Mouse (Mus musculus): ENCODE data around the gene Gpr157. TPM values are rescaled to one million over a fixed set of nuclear protein-coding genes. Genes with fewer than 3 reads are reported as not detected.

The Gpr157 gene
- polyA plus RNA-seq, 1 experiment from 2014 or later: 0.18 TPM

DNA sequence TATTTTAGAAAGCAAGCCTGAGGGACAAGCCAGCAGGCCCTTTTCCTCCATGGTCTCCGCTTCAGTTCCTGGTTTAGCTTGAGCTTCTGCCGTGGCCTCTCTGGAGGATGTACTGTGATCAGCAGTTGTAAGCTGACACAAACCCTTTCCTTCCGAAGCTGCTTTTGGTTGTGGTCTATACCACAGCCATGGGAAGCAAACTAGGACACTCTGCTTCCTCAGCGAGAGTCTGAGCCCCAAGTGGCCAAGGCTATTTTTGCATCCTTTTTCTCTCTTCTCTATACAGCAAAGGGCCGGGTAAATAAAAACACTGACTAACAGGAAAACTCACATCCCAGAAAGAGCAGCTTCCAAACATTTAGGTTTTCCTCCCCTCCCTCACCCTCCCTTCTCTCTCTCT, 30.1 kb downstream of the Gpr157 start:
- Histone ChIP-seq H3K4me1 (peaks cover 16% of the 10 kb centered on the region), H3K4me2 (no peak overlapping the region), H3K27me3 (replicated peaks) (peaks cover under 1% of the 10 kb centered on the region), H3K27ac (no peak overlapping the region), H3K9me3 (replicated peaks) (no peaks in the 10 kb centered on the region), H3K36me3 (no peaks in the 10 kb centered on the region), H3K9ac (no peak overlapping the region), H3K4me3 (no peak overlapping the region)
- ATAC-seq: no peak
- 13% methylated on average over 5 of the region's 5 CpGs for WGBS (ENCODE audit: insufficient replicate concordance)

- H3K36me3 ChIP-seq: no peaks in the 10 kb centered on the region
- WGBS (ENCODE audit: insufficient replicate concordance): 39% methylated on average over 6 of the region's 6 CpGs
- H3K4me1 ChIP-seq: peaks cover 16% of the 10 kb centered on the region; the same call in 1 of the 2 replicates
- no peak overlapping the region for H3K27ac ChIP-seq
- H3K9me3 ChIP-seq (replicated peaks): no peaks in the 10 kb centered on the region
- no peak overlapping the region for H3K9ac ChIP-seq
- peaks cover 2% of the 10 kb centered on the region for H3K27me3 ChIP-seq (replicated peaks)
- no peak overlapping the region for H3K4me2 ChIP-seq
- no peak for ATAC-seq
- H3K4me3 ChIP-seq: no peak overlapping the region
Observed at GRCm38 (mm10) chr4:150118163-150118562, 31.0 kb downstream of the Gpr157 start.

- no peak for ATAC-seq
- Histone ChIP-seq H3K4me1 (peaks cover 16% of the 10 kb centered on the region; the same call in 1 of the 2 replicates), H3K4me2 (peak within 1 kb of the TSS; percentile 31), H3K9ac (no peak within 1 kb of the TSS), H3K9me3 (replicated peaks) (no peaks in the 10 kb centered on the region), H3K27ac (no peak within 1 kb of the TSS), H3K4me3 (no peak within 1 kb of the TSS), H3K36me3 (no peaks in the 10 kb centered on the region), H3K27me3 (replicated peaks) (peaks cover 2% of the 10 kb centered on the region)
- WGBS (ENCODE audit: insufficient replicate concordance): 9% methylated on average over 15 of the region's 15 CpGs
Observed at GRCm38 (mm10) chr4:150119055-150119454, 31.9 kb downstream of the Gpr157 start, which contains the start of gene Slc2a5. Slc2a5 (plus strand) TSS chr4:150119283.

DNA sequence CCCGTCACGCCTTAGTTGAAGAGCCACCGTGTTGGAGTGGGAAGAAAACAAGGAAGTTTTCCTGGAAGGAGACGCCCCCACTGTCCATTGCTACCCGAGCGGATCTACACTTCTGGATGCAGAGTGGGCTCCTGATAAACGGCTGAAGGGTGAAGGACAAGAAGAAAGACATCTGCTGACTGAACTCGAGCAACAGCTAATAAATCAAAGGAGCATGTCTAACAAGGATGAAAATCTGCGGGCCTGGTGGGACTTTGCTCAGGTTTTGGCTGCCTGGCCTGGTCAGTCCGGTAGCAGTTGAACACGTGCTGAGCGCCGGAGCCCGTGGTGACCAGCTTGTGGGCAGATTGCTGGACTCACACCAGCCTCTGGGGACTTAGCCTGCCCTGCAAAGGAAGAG, 32.5 kb downstream of the Gpr157 start:
- Histone ChIP-seq H3K4me2 (peak overlapping the region; percentile 31; the same call in 1 of the 2 replicates), H3K27me3 (replicated peaks) (peaks cover 2% of the 10 kb centered on the region), H3K9me3 (replicated peaks) (no peaks in the 10 kb centered on the region), H3K27ac (no peak overlapping the region), H3K9ac (no peak overlapping the region), H3K4me3 (no peak overlapping the region), H3K4me1 (peaks cover 16% of the 10 kb centered on the region; the same call in 1 of the 2 replicates), H3K36me3 (no peaks in the 10 kb centered on the region)
- ATAC-seq: no peak
- 62% methylated on average over 14 of the region's 14 CpGs for WGBS (ENCODE audit: insufficient replicate concordance)

DNA sequence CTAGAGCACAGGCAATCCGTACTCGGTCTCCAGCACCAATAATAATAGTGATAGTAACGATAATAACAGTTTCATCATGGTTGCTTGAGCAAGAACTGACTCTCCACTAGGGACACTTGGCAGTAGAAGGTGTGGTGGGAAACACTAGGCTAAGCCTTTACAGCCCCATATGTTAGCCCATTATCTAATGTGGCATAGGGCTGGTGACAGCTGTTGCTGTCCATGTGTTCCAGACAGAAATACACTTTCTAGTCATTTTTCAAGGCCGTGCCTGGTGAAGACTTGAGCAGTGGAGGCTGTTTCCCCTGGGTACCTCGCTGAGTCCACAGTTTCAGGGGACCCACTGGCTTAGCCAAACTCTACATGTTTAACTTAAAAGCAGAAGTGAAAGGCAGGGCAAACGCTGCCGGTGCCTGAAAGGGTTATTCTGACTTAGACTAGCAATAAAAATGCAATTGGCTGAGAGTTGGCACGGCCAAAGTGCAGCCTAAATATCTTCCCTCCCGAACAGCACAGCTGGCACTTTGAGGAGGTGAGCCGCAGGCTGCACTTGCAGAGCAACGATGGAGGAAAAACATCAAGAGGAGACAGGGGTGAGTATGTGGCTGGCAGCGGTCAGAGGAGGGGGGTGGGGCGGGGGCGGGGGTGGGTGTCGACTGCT, 33.1 kb downstream of the Gpr157 start:
- Histone ChIP-seq H3K27me3 (replicated peaks) (peaks cover 2% of the 10 kb centered on the region), H3K4me3 (no peak overlapping the region), H3K4me2 (no peak overlapping the region), H3K27ac (no peak overlapping the region), H3K9me3 (replicated peaks) (no peaks in the 10 kb centered on the region), H3K36me3 (no peaks in the 10 kb centered on the region), H3K4me1 (peaks cover 16% of the 10 kb centered on the region; the same call in 1 of the 2 replicates), H3K9ac (no peak overlapping the region)
- ATAC-seq: no peak
- 28% methylated on average over 15 of the region's 15 CpGs for WGBS (ENCODE audit: insufficient replicate concordance)

GRCm38 (mm10) chr4:150121430-150121829, 34.3 kb downstream of the Gpr157 start:
- Histone ChIP-seq H3K9ac (no peak overlapping the region), H3K9me3 (replicated peaks) (no peaks in the 10 kb centered on the region)
- ATAC-seq: no peak

DNA sequence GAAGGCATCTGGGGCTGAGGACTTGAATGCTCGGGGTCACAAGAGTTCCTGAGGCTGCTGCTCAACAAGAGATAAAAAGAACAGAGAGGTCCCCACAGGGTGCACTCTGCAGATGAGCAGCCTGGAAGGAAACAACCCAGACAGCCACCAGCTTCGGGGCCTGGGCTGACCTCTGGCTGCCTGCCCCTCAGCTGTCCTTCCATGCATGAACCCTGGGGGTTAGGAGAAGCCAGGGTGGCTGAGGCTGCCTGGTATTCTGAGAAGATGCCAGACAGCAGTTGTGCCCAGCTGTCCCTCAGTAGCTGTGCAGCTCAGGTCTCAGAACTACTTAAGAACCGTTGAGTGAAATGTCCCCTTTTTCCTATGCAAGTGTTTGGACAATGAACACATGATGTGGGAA, 35.3 kb downstream of the Gpr157 start:
- Histone ChIP-seq H3K4me1 (peaks cover 16% of the 10 kb centered on the region; the same call in 1 of the 2 replicates), H3K4me2 (no peak overlapping the region), H3K36me3 (no peaks in the 10 kb centered on the region), H3K27me3 (replicated peaks) (peaks cover 2% of the 10 kb centered on the region; the same call in 1 of the 2 replicates), H3K27ac (no peak overlapping the region), H3K4me3 (no peak overlapping the region), H3K9me3 (replicated peaks) (no peaks in the 10 kb centered on the region), H3K9ac (no peak overlapping the region)
- WGBS (ENCODE audit: insufficient replicate concordance): 24% methylated on average over 3 of the region's 3 CpGs
- no peak for ATAC-seq

More at GRCm38 (mm10) chr4:150121430-150121829, 34.3 kb downstream of the Gpr157 start:
- 60% methylated on average over 8 of the region's 8 CpGs for WGBS (ENCODE audit: insufficient replicate concordance)
- H3K27me3 ChIP-seq (replicated peaks): peaks cover 2% of the 10 kb centered on the region; the same call in 1 of the 2 replicates
- H3K4me2 ChIP-seq: no peak overlapping the region
- H3K4me3 ChIP-seq: no peak overlapping the region
- no peak overlapping the region for H3K27ac ChIP-seq
- no peaks in the 10 kb centered on the region for H3K36me3 ChIP-seq
- H3K4me1 ChIP-seq: peaks cover 16% of the 10 kb centered on the region; the same call in 1 of the 2 replicates

DNA sequence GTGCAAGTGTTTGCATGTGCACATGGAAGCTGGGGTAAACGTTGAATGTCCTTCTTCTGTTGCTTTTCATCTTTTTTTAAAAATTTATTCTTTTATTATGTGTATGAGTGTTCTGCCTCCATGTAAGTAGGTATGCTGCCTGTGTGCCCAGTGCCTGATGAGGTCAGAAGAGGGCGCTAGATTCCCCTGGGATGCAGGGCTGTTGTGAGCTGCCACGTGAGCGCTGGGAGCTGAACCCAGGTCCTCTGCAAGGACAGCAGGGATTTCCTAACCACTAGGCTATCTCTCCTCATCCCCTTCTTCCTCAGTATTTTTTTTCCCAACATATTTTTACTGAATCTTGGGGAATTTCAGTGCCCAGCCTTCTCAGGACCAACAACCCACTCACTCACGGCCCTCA, 39.2 kb downstream of the Gpr157 start:
- no peak overlapping the region for H3K9ac ChIP-seq
- 69% methylated on average over 5 of the region's 5 CpGs for WGBS (ENCODE audit: insufficient replicate concordance)
- no peak for ATAC-seq
- no peaks in the 10 kb centered on the region for H3K36me3 ChIP-seq
- H3K9me3 ChIP-seq (replicated peaks): no peaks in the 10 kb centered on the region
- peaks cover 21% of the 10 kb centered on the region for H3K4me1 ChIP-seq
- no peak overlapping the region for H3K4me2 ChIP-seq
- no peak overlapping the region for H3K4me3 ChIP-seq
- H3K27ac ChIP-seq: no peak overlapping the region
- H3K27me3 ChIP-seq (replicated peaks): 0 out of 2 replicates have a peak, but pooled peaks cover 2% of the 10 kb centered on the region

- peaks cover 24% of the 10 kb centered on the region for H3K4me1 ChIP-seq
- no peak overlapping the region for H3K4me3 ChIP-seq
- no peak overlapping the region for H3K27ac ChIP-seq
- H3K4me2 ChIP-seq: no peak overlapping the region
- H3K9ac ChIP-seq: no peak overlapping the region
- no peaks in the 10 kb centered on the region for H3K27me3 ChIP-seq (replicated peaks)
- 68% methylated on average over 7 of the region's 7 CpGs for WGBS (ENCODE audit: insufficient replicate concordance)
- ATAC-seq: no peak
- no peaks in the 10 kb centered on the region for H3K9me3 ChIP-seq (replicated peaks)
- H3K36me3 ChIP-seq: no peaks in the 10 kb centered on the region
Observed at GRCm38 (mm10) chr4:150127894-150128293, 40.7 kb downstream of the Gpr157 start.

DNA sequence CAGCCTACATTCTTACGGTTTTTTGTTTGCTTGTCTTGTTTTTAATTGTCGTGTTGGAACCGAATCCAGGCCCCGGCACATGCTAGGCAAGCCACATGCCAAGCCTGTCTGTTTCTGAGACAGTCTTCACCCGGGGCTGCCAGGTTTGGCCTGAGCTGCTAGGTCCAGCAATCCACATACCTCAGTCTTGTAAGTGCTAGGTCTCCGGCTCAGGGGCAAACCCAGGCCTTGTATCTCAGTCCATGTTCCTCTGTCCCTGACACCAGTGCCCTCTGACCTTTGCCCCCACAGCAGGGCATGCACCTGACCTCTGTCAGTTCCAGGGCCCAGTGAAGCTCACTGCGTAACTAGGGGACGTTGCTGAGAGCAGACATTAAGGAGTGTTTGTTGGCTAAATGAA, 41.4 kb downstream of the Gpr157 start:
- Histone ChIP-seq H3K9ac (no peak overlapping the region), H3K36me3 (no peaks in the 10 kb centered on the region), H3K9me3 (replicated peaks) (no peaks in the 10 kb centered on the region), H3K27me3 (replicated peaks) (peaks cover 3% of the 10 kb centered on the region; the same call in 1 of the 2 replicates), H3K4me2 (no peak overlapping the region), H3K4me1 (peaks cover 31% of the 10 kb centered on the region), H3K4me3 (no peak overlapping the region), H3K27ac (no peak overlapping the region)
- ATAC-seq: no peak
- WGBS (ENCODE audit: insufficient replicate concordance): 72% methylated on average over 8 of the region's 8 CpGs

DNA sequence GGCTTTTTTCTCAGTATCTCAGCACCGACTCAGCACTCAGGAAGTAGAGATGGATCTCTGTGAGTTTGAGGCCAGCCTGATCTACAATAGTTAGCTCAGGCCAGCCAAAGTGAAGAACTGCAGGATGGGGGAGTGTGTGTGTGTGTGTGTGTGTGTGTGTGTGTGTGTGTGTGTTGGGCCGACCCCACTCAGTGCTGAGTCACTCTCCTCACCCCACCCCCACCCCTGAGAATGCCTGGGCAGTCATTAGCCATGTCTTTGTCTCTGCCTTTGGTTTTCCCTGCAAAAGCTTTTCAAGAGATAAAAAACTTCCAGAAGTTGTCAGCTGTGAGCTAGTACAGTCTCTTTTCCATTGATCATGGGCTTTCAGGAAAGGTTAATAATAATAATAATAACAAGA, 43.5 kb downstream of the Gpr157 start:
- H3K4me1 ChIP-seq: peaks cover 34% of the 10 kb centered on the region
- no peak for ATAC-seq
- H3K9ac ChIP-seq: no peak overlapping the region
- no peak overlapping the region for H3K4me3 ChIP-seq
- H3K4me2 ChIP-seq: no peak overlapping the region
- no peak overlapping the region for H3K27ac ChIP-seq
- H3K27me3 ChIP-seq (replicated peaks): peaks cover 14% of the 10 kb centered on the region
- WGBS (ENCODE audit: insufficient replicate concordance): 18% methylated on average over 2 of the region's 2 CpGs
- no peaks in the 10 kb centered on the region for H3K9me3 ChIP-seq (replicated peaks)
- H3K36me3 ChIP-seq: no peaks in the 10 kb centered on the region

DNA sequence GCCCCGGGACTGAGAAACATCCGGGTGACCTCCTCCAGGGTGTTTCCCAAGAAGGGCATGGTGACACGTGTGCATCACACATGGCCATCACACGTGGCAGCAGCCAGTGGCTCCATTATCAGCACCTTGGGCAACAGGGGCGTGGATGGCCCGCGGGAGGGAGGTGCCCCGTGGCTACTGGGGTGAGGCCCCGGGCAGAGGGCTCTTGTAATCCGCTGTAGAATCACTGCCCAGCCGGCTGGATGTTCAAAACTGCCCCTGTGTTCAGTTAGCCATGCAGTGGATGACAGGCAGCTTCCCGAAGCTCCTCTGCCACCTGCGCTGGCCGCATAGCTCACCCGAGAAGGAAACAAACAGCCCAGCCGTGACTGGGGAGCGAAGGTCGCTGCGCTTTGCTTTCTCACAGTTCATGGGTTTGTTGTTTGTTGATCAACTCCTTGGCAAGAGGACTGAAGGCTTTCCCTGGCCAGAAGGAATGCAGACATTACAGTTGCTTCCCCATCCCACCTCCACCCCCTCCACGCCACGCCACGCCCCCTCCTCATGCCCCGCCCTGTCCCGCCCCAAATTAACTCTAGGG, 45.6 kb downstream of the Gpr157 start:
- Histone ChIP-seq H3K36me3 (no peaks in the 10 kb centered on the region), H3K9ac (peak overlapping the region; percentile 44), H3K4me3 (peak overlapping the region; percentile 40), H3K4me2 (peak overlapping the region; percentile 67), H3K27me3 (replicated peaks) (peaks cover 16% of the 10 kb centered on the region), H3K9me3 (replicated peaks) (no peaks in the 10 kb centered on the region), H3K27ac (no peak overlapping the region), H3K4me1 (peaks cover 49% of the 10 kb centered on the region)
- 11% methylated on average over 24 of the region's 24 CpGs for WGBS (ENCODE audit: insufficient replicate concordance)
- ATAC-seq: no peak; the same call in 1 of the 2 replicates
